Mouse (Mus musculus) forebrain, embryonic 16.5 days (tissue): ENCODE measurements around the gene Uchl4. TPM values are rescaled to one million over a fixed set of nuclear protein-coding genes. Genes with fewer than 3 reads are reported as not detected.
A peak's percentile ranks its signal among the peaks of the same experiment; 100 is the strongest.

ENCODE experiments used
- ATAC-seq: fragments of 200-750 bp; cut with Nextera tagmentation; 2 replicates; pipeline ENCODE4 v1.8.0; 2017; ENCODE audit warnings: mild to moderate bottlenecking, moderate library complexity
- H3K27ac ChIP-seq: fragments of 300-500 bp; sonication (generic); 2 replicates; pipeline ENCODE4 v1.5.1; 2014; ENCODE audit warnings: low read length, control low read depth
- H3K27me3 ChIP-seq: fragments of 300-500 bp; sonication (generic); replicated peaks from 2 replicates; pipeline ENCODE4 v1.6.1; 2014; ENCODE audit warnings: low read length; ENCODE audit not compliant: control insufficient read depth, insufficient read depth
- H3K36me3 ChIP-seq: fragments of 300-500 bp; sonication (generic); 2 replicates; pipeline ENCODE4 v1.6.1; 2014; ENCODE audit not compliant: control insufficient read depth, insufficient read depth
- H3K4me1 ChIP-seq: fragments of 300-500 bp; sonication (generic); replicated peaks from 2 replicates; pipeline ENCODE4 v1.6.1; 2014; ENCODE audit warnings: low read length; ENCODE audit not compliant: control insufficient read depth, insufficient read depth
- H3K4me2 ChIP-seq: fragments of 300-500 bp; sonication (generic); 2 replicates; pipeline ENCODE4 v1.6.1; 2014; ENCODE audit warnings: mild to moderate bottlenecking, low read length, control low read depth
- H3K4me3 ChIP-seq: fragments of 300-500 bp; sonication (generic); replicated peaks from 2 replicates; pipeline ENCODE4 v1.5.1; 2014; ENCODE audit warnings: mild to moderate bottlenecking, low read length, control low read depth
- H3K9ac ChIP-seq: fragments of 300-500 bp; sonication (generic); replicated peaks from 2 replicates; pipeline ENCODE4 v1.6.1; 2014; ENCODE audit warnings: low read depth, low read length, control low read depth
- H3K9me3 ChIP-seq: fragments of 300-500 bp; sonication (generic); 2 replicates; pipeline ENCODE4 v1.6.1; 2016; ENCODE audit warnings: low read length; ENCODE audit not compliant: control insufficient read depth
- WGBS: fragments of 180-500 bp; shearing (Covaris S2); extraction: QIAGEN DNeasy Blood & Tissue Kit; methylation state at CpG from one replicate; pipeline ENCODE4 v1.1.7; 2014; 5-methylcytosine and 5-hydroxymethylcytosine counted together
- polyA plus RNA-seq: library from polyadenylated mRNA; unstranded; fragments of >200 nt; fragmentation: Nextera tagmentation; extraction: Ambion mirVana; gene quantifications from 2 replicates; pipeline ENCODE4 v1.2.1, GENCODE M21; 2015

Uchl4 gene
- polyA plus RNA-seq, 1 experiment from 2014 or later = 2.4 TPM

- H3K9ac ChIP-seq = no peak overlapping the region
- no peak for ATAC-seq
- H3K27me3 ChIP-seq = no peaks in the 10 kb centered on the region
- no peak overlapping the region for H3K4me2 ChIP-seq
- H3K27ac ChIP-seq = no peak overlapping the region
- H3K9me3 ChIP-seq = no peaks in the 10 kb centered on the region
- H3K4me1 ChIP-seq = peaks cover 6% of the 10 kb centered on the region; the same call in 1 of the 2 replicates
- H3K36me3 ChIP-seq = no peaks in the 10 kb centered on the region
- no peak overlapping the region for H3K4me3 ChIP-seq
Observed at GRCm38 (mm10) chr9:64225805-64226204, 9.2 kb upstream of the Uchl4 start.

GRCm38 (mm10) chr9:64227736-64228135 lies 7.3 kb upstream of the Uchl4 start:
- no peaks in the 10 kb centered on the region for H3K27me3 ChIP-seq
- H3K4me2 ChIP-seq = no peak overlapping the region
- H3K4me1 ChIP-seq = peaks cover 15% of the 10 kb centered on the region
- H3K27ac ChIP-seq = no peak overlapping the region
- H3K36me3 ChIP-seq = no peaks in the 10 kb centered on the region
- no peaks in the 10 kb centered on the region for H3K9me3 ChIP-seq
- 85% methylated on average over 12 of the region's 12 CpGs for WGBS
- no peak for ATAC-seq
- H3K9ac ChIP-seq = no peak overlapping the region
- no peak overlapping the region for H3K4me3 ChIP-seq

- no peaks in the 10 kb centered on the region for H3K9me3 ChIP-seq
- no peak overlapping the region for H3K4me2 ChIP-seq
- no peak overlapping the region for H3K4me3 ChIP-seq
- H3K27me3 ChIP-seq = no peaks in the 10 kb centered on the region
- no peak overlapping the region for H3K27ac ChIP-seq
- H3K4me1 ChIP-seq = peaks cover 15% of the 10 kb centered on the region
- no peak for ATAC-seq
- no peaks in the 10 kb centered on the region for H3K36me3 ChIP-seq
- no peak overlapping the region for H3K9ac ChIP-seq
Observed at GRCm38 (mm10) chr9:64228972-64229371, 6.0 kb upstream of the Uchl4 start.

- Histone ChIP-seq H3K36me3 (no peaks in the 10 kb centered on the region), H3K4me3 (no peak overlapping the region), H3K9me3 (no peaks in the 10 kb centered on the region), H3K27me3 (no peaks in the 10 kb centered on the region), H3K4me2 (no peak overlapping the region), H3K27ac (no peak overlapping the region), H3K9ac (no peak overlapping the region), H3K4me1 (peaks cover 15% of the 10 kb centered on the region)
- no peak for ATAC-seq
- WGBS = 79% methylated on average over 5 of the region's 5 CpGs
Observed at GRCm38 (mm10) chr9:64231171-64231570, 3.8 kb upstream of the Uchl4 start.

- Histone ChIP-seq H3K9me3 (no peaks in the 10 kb centered on the region), H3K4me2 (no peak overlapping the region), H3K4me3 (no peak overlapping the region), H3K27me3 (no peaks in the 10 kb centered on the region), H3K36me3 (no peaks in the 10 kb centered on the region), H3K4me1 (peaks cover 15% of the 10 kb centered on the region), H3K27ac (peak overlapping the region; percentile 39; the same call in 1 of the 2 replicates), H3K9ac (no peak overlapping the region)
- 66% methylated on average over 3 of the region's 3 CpGs for WGBS
- ATAC-seq = no peak
Observed at GRCm38 (mm10) chr9:64231674-64232073, 3.3 kb upstream of the Uchl4 start.

GRCm38 (mm10) chr9:64232257-64232957 lies 2.6 kb upstream of the Uchl4 start:
- no peaks in the 10 kb centered on the region for H3K36me3 ChIP-seq
- no peak overlapping the region for H3K4me2 ChIP-seq
- WGBS = 45% methylated on average over 9 of the region's 9 CpGs
- H3K27me3 ChIP-seq = no peaks in the 10 kb centered on the region
- H3K9ac ChIP-seq = no peak overlapping the region
- ATAC-seq = no peak
- no peak overlapping the region for H3K4me3 ChIP-seq
- peak overlapping the region; percentile 39 for H3K27ac ChIP-seq
- peaks cover 15% of the 10 kb centered on the region for H3K4me1 ChIP-seq
- no peaks in the 10 kb centered on the region for H3K9me3 ChIP-seq

GRCm38 (mm10) chr9:64233656-64234055 lies 1.3 kb upstream of the Uchl4 start:
- ATAC-seq = no peak
- 63% methylated on average over 5 of the region's 5 CpGs for WGBS
- H3K9ac ChIP-seq = no peak overlapping the region
- H3K4me3 ChIP-seq = no peak overlapping the region
- no peaks in the 10 kb centered on the region for H3K9me3 ChIP-seq
- peaks cover 13% of the 10 kb centered on the region for H3K4me1 ChIP-seq
- no peak overlapping the region for H3K4me2 ChIP-seq
- no peak overlapping the region; the same call in 1 of the 2 replicates for H3K27ac ChIP-seq
- H3K27me3 ChIP-seq = no peaks in the 10 kb centered on the region
- no peaks in the 10 kb centered on the region for H3K36me3 ChIP-seq

GRCm38 (mm10) chr9:64236056-64236455 lies 1.1 kb downstream of the Uchl4 start:
- 96% methylated on average over 7 of the region's 7 CpGs for WGBS
- Histone ChIP-seq H3K4me1 (peaks cover 9% of the 10 kb centered on the region), H3K9ac (no peak overlapping the region), H3K27ac (no peak overlapping the region), H3K4me3 (no peak overlapping the region), H3K9me3 (no peaks in the 10 kb centered on the region), H3K4me2 (no peak overlapping the region), H3K36me3 (no peaks in the 10 kb centered on the region), H3K27me3 (no peaks in the 10 kb centered on the region)
- no peak for ATAC-seq

- 50% methylated on average over 2 of the region's 2 CpGs for WGBS
Observed at GRCm38 (mm10) chr9:64240116-64240515, 5.1 kb downstream of the Uchl4 start.

GRCm38 (mm10) chr9:64240681-64241080 lies 5.7 kb downstream of the Uchl4 start:
- no peaks in the 10 kb centered on the region for H3K27me3 ChIP-seq
- ATAC-seq = no peak
- WGBS = 76% methylated on average over 8 of the region's 8 CpGs
- no peak overlapping the region for H3K27ac ChIP-seq
- no peak overlapping the region for H3K4me3 ChIP-seq
- H3K36me3 ChIP-seq = no peaks in the 10 kb centered on the region
- no peaks in the 10 kb centered on the region for H3K4me1 ChIP-seq
- H3K9ac ChIP-seq = no peak overlapping the region
- H3K9me3 ChIP-seq = no peaks in the 10 kb centered on the region
- H3K4me2 ChIP-seq = no peak overlapping the region

More at GRCm38 (mm10) chr9:64240116-64240515, 5.1 kb downstream of the Uchl4 start:
- no peaks in the 10 kb centered on the region for H3K36me3 ChIP-seq
- no peaks in the 10 kb centered on the region for H3K4me1 ChIP-seq
- no peaks in the 10 kb centered on the region for H3K27me3 ChIP-seq
- no peaks in the 10 kb centered on the region for H3K9me3 ChIP-seq
- H3K9ac ChIP-seq = no peak overlapping the region
- no peak overlapping the region for H3K27ac ChIP-seq
- ATAC-seq = no peak
- no peak overlapping the region for H3K4me2 ChIP-seq
- no peak overlapping the region for H3K4me3 ChIP-seq
